Mouse (Mus musculus): ENCODE results near the gene Meis1. TPM values are rescaled to one million over a fixed set of nuclear protein-coding genes. Genes with fewer than 3 reads are reported as not detected.

The Meis1 gene
- polyA plus RNA-seq, 1 experiment from 2014 or later = 24.5 TPM

DNA sequence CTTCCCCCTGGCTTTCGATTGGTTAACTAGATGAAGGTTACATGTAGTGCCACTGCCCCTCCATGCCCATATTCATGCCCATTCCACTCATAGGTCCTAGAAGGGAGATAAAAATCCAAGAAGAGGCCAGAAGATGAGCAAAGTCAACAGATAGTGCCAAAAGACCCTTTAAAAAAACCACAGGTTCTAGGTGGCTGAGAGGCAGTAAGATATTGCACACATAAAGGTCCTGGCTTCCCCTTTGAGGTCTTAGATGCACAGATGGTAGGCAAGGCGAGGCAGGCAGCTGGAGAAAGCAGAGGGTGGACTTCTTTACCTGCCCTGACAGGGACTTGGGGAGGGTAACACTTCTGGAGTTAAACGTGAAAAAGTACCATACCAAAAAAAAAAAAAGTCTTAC, 134.8 kb downstream of the Meis1 start:
- H3K27ac ChIP-seq = no peak overlapping the region
- WGBS = 48% methylated on average over 3 of the region's 3 CpGs
- no peaks in the 10 kb centered on the region for H3K36me3 ChIP-seq

DNA sequence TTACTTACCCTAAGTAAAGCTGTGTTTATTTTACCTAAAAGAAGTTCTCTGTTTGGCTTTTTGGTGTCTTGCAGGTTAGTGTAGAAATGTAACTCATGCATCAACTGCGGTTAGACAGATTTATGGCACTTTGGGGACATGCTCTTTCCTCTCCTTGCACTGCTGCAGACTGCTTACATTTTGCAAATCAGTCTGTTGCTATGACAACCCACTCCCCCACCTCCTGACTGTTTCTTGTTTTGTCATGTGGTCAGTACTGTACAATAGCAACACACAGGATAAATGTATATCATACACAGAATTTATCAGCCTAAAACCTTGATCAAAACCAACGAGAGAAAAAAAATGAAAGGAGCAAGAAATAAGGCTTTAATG, 135.3 kb downstream of the Meis1 start:
- ATAC-seq (ENCODE audit: low FRiP score, low read depth) = peak; percentile 72; the same call in 1 of the 2 replicates
- Histone ChIP-seq H3K36me3 (no peaks in the 10 kb centered on the region), H3K9ac (no peak overlapping the region), H3K4me2 (replicated peaks) (no peak overlapping the region), H3K4me3 (no peak overlapping the region), H3K27ac (no peak overlapping the region), H3K9me3 (no peaks in the 10 kb centered on the region), H3K4me1 (peaks cover 12% of the 10 kb centered on the region; the same call in 1 of the 2 replicates), H3K27me3 (peaks cover 86% of the 10 kb centered on the region)
- WGBS = 33% methylated on average over 2 of the region's 2 CpGs

More for the DNA sequence above, 134.8 kb downstream of the Meis1 start:
- Histone ChIP-seq H3K4me3 (no peak overlapping the region), H3K4me2 (replicated peaks) (no peak overlapping the region), H3K9me3 (no peaks in the 10 kb centered on the region), H3K4me1 (peaks cover 12% of the 10 kb centered on the region; the same call in 1 of the 2 replicates), H3K9ac (no peak overlapping the region), H3K27me3 (peaks cover 90% of the 10 kb centered on the region)
- no peak for ATAC-seq (ENCODE audit: low FRiP score, low read depth)

DNA sequence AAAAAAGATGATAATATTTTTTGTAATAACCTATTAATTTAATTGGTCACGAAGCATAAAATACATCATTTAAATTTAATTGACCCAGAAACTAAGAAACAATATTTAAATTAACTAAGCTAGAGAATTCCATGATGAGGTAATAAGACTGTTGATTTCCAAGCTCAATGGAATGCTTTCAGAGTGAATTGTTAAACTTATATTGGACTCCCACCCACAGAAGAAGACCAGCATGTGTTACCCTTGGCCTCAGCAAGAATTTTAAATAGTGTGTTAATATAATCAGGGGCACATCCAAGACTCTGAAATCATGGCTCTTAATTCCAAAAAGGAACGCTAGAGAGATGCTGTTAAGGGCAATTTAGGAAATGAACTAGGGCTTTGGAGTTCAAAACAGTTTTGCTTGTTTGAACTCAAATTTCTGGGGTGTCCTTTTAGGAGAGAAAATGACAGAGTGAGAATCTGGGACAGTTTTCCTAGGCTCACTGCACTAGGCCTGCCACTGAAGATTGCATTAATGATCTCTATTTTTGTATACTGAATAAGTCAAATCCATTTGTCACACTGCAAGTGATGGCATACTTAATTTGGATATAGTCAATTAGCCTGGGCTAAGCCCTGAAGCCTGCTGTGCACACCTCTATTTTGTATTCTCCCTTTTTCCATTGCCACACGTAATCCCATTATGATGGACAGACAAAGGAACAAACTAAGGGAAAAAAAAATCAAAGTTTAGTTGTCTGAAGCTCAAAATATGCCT, 135.9 kb downstream of the Meis1 start:
- Histone ChIP-seq H3K9ac (no peak overlapping the region), H3K27me3 (peaks cover 80% of the 10 kb centered on the region), H3K4me3 (no peak overlapping the region), H3K4me2 (replicated peaks) (no peak overlapping the region), H3K4me1 (peaks cover 12% of the 10 kb centered on the region; the same call in 1 of the 2 replicates), H3K9me3 (no peaks in the 10 kb centered on the region), H3K27ac (no peak overlapping the region), H3K36me3 (no peaks in the 10 kb centered on the region)
- WGBS = 47% methylated on average over 3 of the region's 3 CpGs
- ATAC-seq (ENCODE audit: low FRiP score, low read depth) = no peak

DNA sequence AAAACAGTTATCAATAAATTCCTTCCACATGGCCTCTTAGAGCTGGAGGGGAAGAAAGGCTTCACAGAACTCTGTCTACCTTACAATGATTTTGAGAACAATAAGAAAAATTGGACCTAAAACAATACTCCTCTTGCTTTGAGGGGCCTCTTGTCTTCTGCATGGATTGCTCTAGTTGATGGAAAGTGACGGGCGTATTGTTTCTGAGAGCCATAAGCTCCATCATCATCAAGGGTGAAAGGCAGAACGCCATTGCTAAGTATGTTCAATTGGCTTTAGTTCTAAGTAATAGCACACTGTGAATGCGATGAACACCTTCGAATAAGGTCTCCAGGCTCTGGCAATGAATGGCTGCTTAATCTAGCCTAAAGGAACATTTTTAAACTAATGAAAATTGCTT, 136.5 kb downstream of the Meis1 start:
- Histone ChIP-seq H3K4me2 (replicated peaks) (no peak overlapping the region), H3K4me3 (no peak overlapping the region), H3K36me3 (no peaks in the 10 kb centered on the region), H3K9me3 (no peaks in the 10 kb centered on the region), H3K27ac (no peak overlapping the region), H3K27me3 (peaks cover 74% of the 10 kb centered on the region), H3K9ac (no peak overlapping the region), H3K4me1 (peaks cover 12% of the 10 kb centered on the region; the same call in 1 of the 2 replicates)
- 79% methylated on average over 5 of the region's 5 CpGs for WGBS
- ATAC-seq (ENCODE audit: low FRiP score, low read depth) = no peak

DNA sequence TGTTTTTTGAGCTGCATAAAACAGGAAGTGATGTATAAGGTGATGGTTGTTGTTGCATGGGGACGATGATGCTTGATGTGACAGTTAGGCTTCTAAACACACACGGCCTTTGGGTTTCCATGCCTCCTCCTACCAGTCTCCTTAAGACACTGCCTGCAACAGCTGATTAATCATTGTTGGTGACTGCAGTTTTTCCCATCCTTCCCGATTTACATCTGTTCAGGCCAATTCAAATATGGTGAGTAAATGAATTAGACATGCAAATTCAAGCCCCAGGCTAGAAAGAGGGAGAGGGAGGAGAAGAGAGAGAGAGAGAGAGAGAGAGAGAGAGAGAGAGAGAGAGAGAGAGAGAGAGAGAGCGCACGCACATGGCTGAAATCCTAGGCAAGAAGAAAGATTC, 138.0 kb downstream of the Meis1 start:
- Histone ChIP-seq H3K27ac (no peak overlapping the region), H3K4me3 (no peak overlapping the region), H3K9ac (no peak overlapping the region), H3K27me3 (peaks cover 78% of the 10 kb centered on the region), H3K9me3 (no peaks in the 10 kb centered on the region), H3K4me1 (peaks cover 20% of the 10 kb centered on the region), H3K4me2 (replicated peaks) (no peak overlapping the region), H3K36me3 (no peaks in the 10 kb centered on the region)
- no peak for ATAC-seq (ENCODE audit: low FRiP score, low read depth)
- WGBS = 58% methylated on average over 5 of the region's 5 CpGs

DNA sequence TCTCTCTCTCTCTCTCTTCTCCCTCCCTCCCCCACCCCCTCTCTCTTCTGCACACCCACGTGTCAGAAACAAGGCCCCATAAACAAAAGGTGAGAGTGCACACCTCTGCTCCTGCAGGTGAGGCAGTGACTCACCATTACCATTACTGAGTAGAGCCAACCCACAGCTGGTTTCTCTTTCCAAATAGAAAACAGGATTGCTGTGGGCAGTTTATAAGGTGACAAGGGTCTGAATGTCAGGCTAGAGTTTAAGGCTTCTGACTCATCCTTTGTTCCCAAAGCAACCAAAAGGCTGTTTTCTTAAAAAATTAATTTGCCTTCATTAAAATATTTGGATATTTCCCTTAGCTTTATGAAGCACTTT, 139.3 kb downstream of the Meis1 start:
- WGBS = no CpG with 5 or more reads among the region's 1 CpGs
- no peak for ATAC-seq (ENCODE audit: low FRiP score, low read depth)
- Histone ChIP-seq H3K9ac (no peak overlapping the region), H3K36me3 (no peaks in the 10 kb centered on the region), H3K27ac (no peak overlapping the region), H3K27me3 (peaks cover 78% of the 10 kb centered on the region), H3K4me2 (replicated peaks) (no peak overlapping the region), H3K9me3 (no peaks in the 10 kb centered on the region), H3K4me1 (peaks cover 20% of the 10 kb centered on the region), H3K4me3 (no peak overlapping the region)

DNA sequence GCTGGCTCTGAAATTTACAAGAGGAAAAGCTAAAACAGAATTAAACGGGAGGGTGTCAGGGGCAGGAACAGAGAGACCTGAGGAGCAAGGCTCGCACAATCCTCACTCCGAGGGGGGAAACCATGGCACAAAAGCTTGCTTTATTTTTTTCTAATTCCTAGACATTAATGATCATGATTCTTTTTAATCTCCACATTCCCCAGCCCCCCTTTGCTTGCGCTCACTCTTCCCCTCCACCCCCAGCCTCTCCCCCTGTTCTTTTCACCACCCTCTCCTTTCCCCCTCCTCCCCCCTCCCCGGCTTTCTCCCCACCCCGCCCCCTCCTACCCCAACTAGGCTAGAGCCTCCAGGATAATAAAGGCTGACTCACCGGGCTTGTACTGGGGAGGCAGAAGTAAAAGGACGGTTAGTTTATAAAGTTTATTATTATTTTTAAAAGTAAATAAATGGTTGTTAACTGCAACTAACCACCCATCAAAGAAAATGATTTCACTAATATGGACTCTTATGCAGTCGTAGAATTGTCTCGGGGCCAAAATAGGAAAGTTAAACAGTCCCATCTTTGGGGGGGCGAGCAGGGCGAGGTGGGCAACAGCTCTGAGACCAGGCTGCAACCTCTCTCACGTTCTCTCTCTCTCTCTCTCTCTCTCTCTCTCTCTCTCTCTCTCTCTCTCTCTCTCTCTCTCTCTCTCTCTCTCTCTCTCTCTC, 139.9 kb downstream of the Meis1 start:
- Histone ChIP-seq H3K9me3 (no peaks in the 10 kb centered on the region), H3K27ac (no peak overlapping the region), H3K36me3 (no peaks in the 10 kb centered on the region), H3K4me1 (peaks cover 19% of the 10 kb centered on the region), H3K4me3 (peak overlapping the region; percentile 48; the same call in 1 of the 2 replicates), H3K9ac (no peak overlapping the region), H3K4me2 (replicated peaks) (peak overlapping the region; percentile 73), H3K27me3 (peaks cover 78% of the 10 kb centered on the region)
- 4% methylated on average over 11 of the region's 13 CpGs for whole genome bisulfite sequencing
- ATAC-seq (ENCODE audit: low FRiP score, low read depth) = no peak

DNA sequence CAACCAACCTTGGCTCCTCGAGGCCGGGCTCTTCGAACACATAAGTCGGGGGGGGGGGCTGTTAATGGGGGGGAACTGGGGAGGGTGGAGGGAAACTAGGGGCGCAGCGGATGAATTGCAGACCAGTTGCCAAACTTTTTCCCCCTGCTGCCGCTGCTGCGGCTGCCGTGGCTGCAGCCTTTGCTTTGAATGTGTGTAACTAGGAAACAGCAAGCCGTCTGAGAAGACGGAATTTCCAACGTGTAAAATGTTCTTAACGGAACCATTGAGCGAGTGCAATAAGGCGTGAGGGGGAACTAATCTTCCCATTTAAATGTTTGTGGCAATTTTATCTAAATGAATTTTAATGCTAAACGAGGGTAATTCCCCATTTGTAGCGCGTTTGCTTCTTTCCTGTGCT, 140.8 kb downstream of the Meis1 start:
- peak; percentile 42 for ATAC-seq (ENCODE audit: low FRiP score, low read depth)
- H3K36me3 ChIP-seq = no peaks in the 10 kb centered on the region

DNA sequence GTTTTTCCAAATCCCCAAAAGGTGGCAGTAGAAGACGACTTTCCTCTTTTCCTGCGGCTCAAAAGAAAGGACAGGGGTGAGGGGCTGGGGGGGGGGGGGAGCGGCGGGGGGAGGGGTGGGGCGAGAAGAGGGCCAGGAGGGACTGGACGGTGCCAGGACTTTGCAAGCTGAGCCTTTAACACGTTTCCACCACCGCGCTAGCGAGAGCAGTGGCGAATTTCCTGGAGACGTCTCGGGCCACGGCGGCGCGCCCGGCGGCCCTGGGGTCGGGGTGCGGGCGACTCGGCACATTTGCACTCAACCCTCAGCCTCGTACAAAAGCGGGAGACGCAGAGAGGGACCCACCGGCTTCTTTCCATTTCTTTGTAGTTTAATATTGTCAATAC, 141.2 kb downstream of the Meis1 start:
- peak; percentile 87 for ATAC-seq (ENCODE audit: low FRiP score, low read depth)
- Histone ChIP-seq H3K36me3 (no peaks in the 10 kb centered on the region), H3K27ac (peak overlapping the region; percentile 48; the same call in 1 of the 2 replicates), H3K4me3 (peak overlapping the region; percentile 48), H3K4me2 (replicated peaks) (peak overlapping the region; percentile 73), H3K9ac (peak overlapping the region; percentile 56; the same call in 1 of the 2 replicates), H3K4me1 (peaks cover 9% of the 10 kb centered on the region), H3K27me3 (peaks cover 71% of the 10 kb centered on the region), H3K9me3 (no peaks in the 10 kb centered on the region)
- WGBS = under 1% methylated on average over 24 of the region's 27 CpGs

More for the DNA sequence above, 140.8 kb downstream of the Meis1 start:
- Histone ChIP-seq H3K27me3 (peaks cover 74% of the 10 kb centered on the region), H3K27ac (peak overlapping the region; percentile 48; the same call in 1 of the 2 replicates), H3K9ac (peak overlapping the region; percentile 56; the same call in 1 of the 2 replicates), H3K9me3 (no peaks in the 10 kb centered on the region), H3K4me2 (replicated peaks) (peak overlapping the region; percentile 73), H3K4me3 (peak overlapping the region; percentile 48), H3K4me1 (peaks cover 11% of the 10 kb centered on the region)
- under 1% methylated on average over 18 of the region's 18 CpGs for WGBS

DNA sequence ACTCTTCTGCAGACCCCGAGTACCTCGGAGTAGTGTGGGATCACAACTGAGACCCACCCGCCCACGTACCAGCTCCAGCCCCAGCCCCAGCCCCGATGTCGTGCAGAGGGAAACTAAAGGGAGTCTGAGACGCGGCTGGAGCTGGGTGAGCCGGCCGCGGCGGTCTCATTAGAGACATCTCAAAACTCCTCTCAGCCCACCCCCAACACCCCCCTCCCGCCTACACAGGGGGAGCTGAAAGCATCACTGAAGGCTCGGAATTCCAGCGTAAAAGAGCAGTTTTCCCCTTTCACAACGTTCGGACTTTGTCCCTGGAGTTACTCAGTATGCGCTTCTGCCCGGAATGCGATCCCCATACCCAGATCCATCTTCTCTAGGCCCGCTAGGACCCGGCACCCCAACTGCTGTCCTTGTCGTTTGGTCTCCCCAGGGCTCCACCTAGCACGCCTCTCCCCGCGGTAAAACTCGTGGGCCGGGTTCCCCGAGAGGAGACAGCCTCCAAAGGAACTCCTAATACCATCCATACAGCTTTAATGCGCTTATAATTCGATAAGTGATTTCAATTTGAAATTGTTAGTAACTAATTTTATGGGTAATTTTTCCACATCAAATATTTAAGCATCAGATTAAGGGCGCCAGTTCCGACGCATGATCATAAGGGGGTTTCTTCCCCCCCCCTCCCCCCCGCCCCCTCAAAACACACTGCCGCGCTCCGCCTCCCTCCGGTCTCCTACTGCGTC, 141.7 kb downstream of the Meis1 start:
- peaks cover 67% of the 10 kb centered on the region for H3K27me3 ChIP-seq
- WGBS = under 1% methylated on average over 39 of the region's 40 CpGs

DNA sequence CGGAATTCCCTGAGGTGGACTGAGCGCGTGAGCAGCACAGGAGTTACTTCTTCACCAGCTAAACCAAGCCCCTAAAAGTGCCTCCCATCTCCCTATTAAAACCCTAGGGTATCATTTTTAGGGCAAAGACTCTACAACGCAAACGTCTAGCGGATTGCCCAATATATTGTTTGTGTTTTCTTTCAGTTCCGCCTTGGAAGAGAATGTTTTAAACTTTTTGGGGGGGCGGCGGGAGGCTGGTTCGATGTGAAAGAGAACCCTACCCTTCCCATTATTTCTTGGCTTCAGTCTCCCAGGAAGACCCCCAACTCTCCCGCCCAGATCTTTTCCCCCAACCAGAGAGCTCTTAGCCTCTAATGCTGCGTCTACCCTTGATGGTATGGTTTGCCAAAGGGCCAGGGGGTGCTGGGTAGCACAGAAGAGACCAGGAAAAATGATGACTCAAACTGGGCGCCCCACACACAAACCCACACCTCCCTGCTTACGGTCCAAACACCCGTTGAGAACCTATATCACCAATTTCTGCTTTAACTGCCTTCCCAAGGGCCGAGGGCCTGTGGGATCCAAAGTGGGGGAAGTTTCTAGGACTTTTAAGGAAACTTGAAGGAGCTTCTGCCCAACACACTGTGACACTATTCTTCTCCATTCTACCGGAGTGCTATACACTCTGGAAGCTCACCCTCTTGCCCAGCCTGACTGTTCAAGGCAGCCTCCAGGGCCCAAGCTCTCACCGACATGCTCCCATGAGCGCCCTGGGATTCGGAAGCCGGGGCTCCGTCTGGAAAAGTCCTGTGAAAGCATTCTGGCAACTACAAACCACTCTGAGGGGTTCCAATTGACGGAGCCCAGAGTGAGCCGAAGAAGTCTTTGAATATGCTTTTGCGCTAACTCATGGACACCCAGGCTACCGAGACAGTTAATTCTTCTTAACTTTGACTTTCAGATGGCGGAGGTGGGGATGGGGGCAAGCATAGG, 142.6 kb downstream of the Meis1 start:
- 6% methylated on average over 27 of the region's 27 CpGs for WGBS
- Histone ChIP-seq H3K9me3 (no peaks in the 10 kb centered on the region), H3K27ac (no peak overlapping the region), H3K4me1 (peaks cover 15% of the 10 kb centered on the region), H3K27me3 (peaks cover 65% of the 10 kb centered on the region), H3K9ac (peak overlapping the region; percentile 48; the same call in 1 of the 2 replicates), H3K4me2 (replicated peaks) (peak overlapping the region; percentile 73), H3K4me3 (peak overlapping the region; percentile 48), H3K36me3 (no peaks in the 10 kb centered on the region)
- no peak for ATAC-seq (ENCODE audit: low FRiP score, low read depth)

More for the DNA sequence above, 141.7 kb downstream of the Meis1 start:
- no peaks in the 10 kb centered on the region for H3K9me3 ChIP-seq
- no peaks in the 10 kb centered on the region for H3K36me3 ChIP-seq
- H3K4me3 ChIP-seq = peak overlapping the region; percentile 48
- peak overlapping the region; percentile 73 for H3K4me2 ChIP-seq (replicated peaks)
- peak; percentile 20; the same call in 1 of the 2 replicates for ATAC-seq (ENCODE audit: low FRiP score, low read depth)
- H3K27ac ChIP-seq = no peak overlapping the region
- peaks cover 9% of the 10 kb centered on the region for H3K4me1 ChIP-seq
- H3K9ac ChIP-seq = peak overlapping the region; percentile 48
